Comparison of ENCODE assay signal across 10 mouse cellular contexts in the genomic region with DNA sequence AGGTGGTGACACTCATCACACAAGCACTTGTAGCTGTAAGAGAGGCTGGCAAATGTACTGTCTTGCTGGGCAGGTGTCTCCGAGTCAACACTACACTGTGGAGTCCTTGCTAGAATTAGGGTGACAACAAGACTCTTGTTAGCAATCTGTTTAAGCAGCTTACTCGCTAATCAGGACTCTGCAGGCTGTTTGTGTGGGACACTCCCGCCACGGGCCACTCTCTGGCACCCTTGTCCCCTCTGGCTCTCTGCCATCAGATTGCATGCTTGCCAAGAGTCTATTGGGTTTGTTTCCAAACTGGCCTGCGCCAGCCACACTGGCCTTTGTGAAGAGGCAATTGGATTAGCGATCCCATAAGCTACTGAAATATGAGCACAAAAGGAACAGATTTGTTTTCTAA. TPM values are rescaled to one million over a fixed set of nuclear protein-coding genes. Genes with fewer than 3 reads are reported as not detected.
DNase-seq lines count a peak whose midpoint lies in the region; ATAC-seq and TF ChIP-seq lines count a peak whose summit lies in the region.
"Had no signal": no experiment of that assay in that cellular context is flagged by ENCODE, and none has a peak within 500 bp of the region (broad histone marks: within the 10 kb centered on the region; RNA-seq: fewer than 3 reads in every experiment).

No protein-coding gene starts in this region.

- peak; percentile 47 to 90 for DNase-seq in adrenal gland, adult (ENCODE audit: inconsistent age in 2 of 2, low spot score in 1 of 2)
- peak; percentile 82 for DNase-seq in cerebellum, adult 9-11 months
- peak; percentile 70 to 80 for DNase-seq in lung, adult 18-20 months
- DNase-seq in gastrocnemius, postnatal 14 days: no peak
- DNase-seq in thymus, adult 2 months: no peak
- no peak for DNase-seq in spleen, adult 12 weeks (ENCODE audit: low spot score)

- H3K4me1 ChIP-seq in hindbrain, embryonic 16.5 days (ENCODE audit: control insufficient read depth, insufficient read depth, low read depth, low read length): no peaks in the 10 kb centered on the region
- no peaks in the 10 kb centered on the region for H3K4me1 ChIP-seq in hindbrain, embryonic 13.5 days (replicated peaks)
- H3K4me1 ChIP-seq in thymus, adult 2 months (replicated peaks; ENCODE audit: control insufficient read depth, insufficient read depth, low read length): no peaks in the 10 kb centered on the region

- no peak for TF ChIP-seq POLR2A in thymus, adult 2 months (IDR thresholded peaks at IDR 0.05; ENCODE audit: control insufficient read depth, extremely low read depth, insufficient read depth, low read length, poor library complexity)

- intact Hi-C loops in gastrocnemius, postnatal 14 days (cut with DNase I; ENCODE audit: low total_unique reads): loop anchor here (10.0 kb wide), 1 partner anchor 55 kb away; no protein-coding TSS in a partner anchor

- H3K9ac ChIP-seq in hindbrain, embryonic 16.5 days (ENCODE audit: low read depth, low read length): no peak overlapping the region
- H3K9ac ChIP-seq in hindbrain, embryonic 13.5 days: no peak overlapping the region

- peak; percentile 71 for ATAC-seq in hindbrain, embryonic 16.5 days
- ATAC-seq in hindbrain, embryonic 13.5 days (ENCODE audit: low FRiP score): no peak

- 0 out of 2 replicates have a peak, but pooled peaks cover 2% of the 10 kb centered on the region for H3K9me3 ChIP-seq in hindbrain, embryonic 16.5 days (ENCODE audit: control insufficient read depth, low read length)
- no peaks in the 10 kb centered on the region for H3K9me3 ChIP-seq in hindbrain, embryonic 13.5 days

- TF ChIP-seq CTCF in thymus, adult 2 months (IDR thresholded peaks at IDR 0.05; ENCODE audit: borderline replicate concordance, control insufficient read depth, extremely low read depth, insufficient read depth, low read length, poor library complexity): no peak

- WGBS in hindbrain, embryonic 16.5 days: 36% methylated on average over 6 of the region's 6 CpGs
- 47% methylated on average over 6 of the region's 6 CpGs for WGBS in hindbrain, embryonic 13.5 days
- 87% methylated on average over 6 of the region's 6 CpGs for WGBS in thymus, adult 2 months

- no peak overlapping the region for H3K4me2 ChIP-seq in hindbrain, embryonic 16.5 days (ENCODE audit: low read length)
- H3K4me2 ChIP-seq in hindbrain, embryonic 13.5 days: no peak overlapping the region

- no peaks in the 10 kb centered on the region for H3K27me3 ChIP-seq in hindbrain, embryonic 16.5 days (replicated peaks; ENCODE audit: control insufficient read depth, insufficient read depth, low read length)
- peaks cover 16% of the 10 kb centered on the region for H3K27me3 ChIP-seq in hindbrain, embryonic 13.5 days
- H3K27me3 ChIP-seq in thymus, adult 2 months (ENCODE audit: control insufficient read depth, insufficient read depth, low read length): no peaks in the 10 kb centered on the region

- H3K4me3 ChIP-seq in hindbrain, embryonic 16.5 days (ENCODE audit: low read length): no peak overlapping the region
- no peak overlapping the region for H3K4me3 ChIP-seq in hindbrain, embryonic 13.5 days
- H3K4me3 ChIP-seq in thymus, adult 2 months (ENCODE audit: control insufficient read depth, insufficient read depth, low read length): no peak overlapping the region

- H3K27ac ChIP-seq in hindbrain, embryonic 16.5 days (ENCODE audit: low read depth, low read length): no peak overlapping the region
- no peak overlapping the region for H3K27ac ChIP-seq in hindbrain, embryonic 13.5 days
- H3K27ac ChIP-seq in thymus, adult 2 months (ENCODE audit: control insufficient read depth, insufficient read depth, low read length): no peak overlapping the region

- H3K36me3 ChIP-seq in hindbrain, embryonic 16.5 days (ENCODE audit: control insufficient read depth, insufficient read depth, low read length): no peaks in the 10 kb centered on the region
- no peaks in the 10 kb centered on the region for H3K36me3 ChIP-seq in hindbrain, embryonic 13.5 days
- H3K36me3 ChIP-seq in thymus, adult 2 months (ENCODE audit: control insufficient read depth, insufficient read depth, low read length): no peaks in the 10 kb centered on the region

RNA-seq across cellular contexts. Expression of gene Kcnk15, which starts 13.9 kb away (rescaled TPM):
- polyA plus RNA-seq in hindbrain, embryonic 16.5 days (2015; fragmentation: Nextera tagmentation; extraction: Ambion mirVana): 0.24 and 0.30 TPM in 2 replicates
- polyA plus RNA-seq in hindbrain, embryonic 13.5 days (2015; fragmentation: Nextera tagmentation; extraction: Ambion mirVana): not detected in 2 replicates
- not detected for total RNA-seq in gastrocnemius, postnatal 14 days (2021)
- polyA plus RNA-seq in thymus, adult 2 months (2012; rRNA removed): not detected in 2 replicates
- total RNA-seq: layer of hippocampus, postnatal 25 days had no signal
- polyA plus RNA-seq: neural tube, embryonic 11.5 days had no signal

RNA-seq across cellular contexts. Expression of gene Ccn5, which starts 18.9 kb away (rescaled TPM):
- 0.20 and 0.31 TPM in 2 replicates for polyA plus RNA-seq in hindbrain, embryonic 16.5 days (2015; fragmentation: Nextera tagmentation; extraction: Ambion mirVana)
- 0.13 and 0.22 TPM in 2 replicates for polyA plus RNA-seq in hindbrain, embryonic 13.5 days (2015; fragmentation: Nextera tagmentation; extraction: Ambion mirVana)
- total RNA-seq in gastrocnemius, postnatal 14 days (2021): under 1 TPM; 0.27 to 0.39 TPM
- 1.7 and 2.1 TPM in 2 replicates for polyA plus RNA-seq in thymus, adult 2 months (2012; rRNA removed)
- total RNA-seq: layer of hippocampus, postnatal 25 days had no signal

Comparison
In these comparisons a context has a peak if more than half of its experiments do, and no peak if none do; other contexts are left out.
1. DNase-seq: peak in adrenal gland, adult (2 of 2), cerebellum, adult 9-11 months (single experiment) and lung, adult 18-20 months (2 of 2); none in gastrocnemius, postnatal 14 days (single experiment), thymus, adult 2 months (single experiment) and spleen, adult 12 weeks (single experiment).